Mouse (Mus musculus) kidney, postnatal 0 days (tissue): ENCODE measurements around the gene Lax1. TPM values are rescaled to one million over a fixed set of nuclear protein-coding genes. Genes with fewer than 3 reads are reported as not detected.
A peak's percentile ranks its signal among the peaks of the same experiment; 100 is the strongest.

Experiments used
- ATAC-seq: fragments of 200-750 bp; cut with Nextera tagmentation; replicated peaks from 2 replicates; pipeline ENCODE4 v1.8.0; 2017; ENCODE audit warnings: low read depth, moderate number of reproducible peaks, moderate TSS enrichment, moderate library complexity; ENCODE audit not compliant: low FRiP score
- DNase-seq: peaks from one replicate; pipeline ENCODE4 v3.0.0-alpha.2; 2016; ENCODE audit warnings: low spot score
- H3K27ac ChIP-seq: fragments of 300-500 bp; sonication (generic); 2 replicates; pipeline ENCODE4 v1.5.1; 2014; ENCODE audit warnings: mild to moderate bottlenecking
- H3K27me3 ChIP-seq: fragments of 300-500 bp; sonication (generic); 2 replicates; pipeline ENCODE4 v1.6.1; 2014; ENCODE audit warnings: low read length, mixed read lengths; ENCODE audit not compliant: insufficient read depth
- H3K36me3 ChIP-seq: fragments of 300-500 bp; sonication (generic); 2 replicates; pipeline ENCODE4 v1.6.1; 2014; ENCODE audit warnings: low read length, mixed read lengths; ENCODE audit not compliant: insufficient read depth
- H3K4me1 ChIP-seq: fragments of 300-500 bp; sonication (generic); replicated peaks from 2 replicates; pipeline ENCODE4 v1.6.1; 2014; ENCODE audit warnings: antibody characterized with exemption, low read length, mixed read lengths; ENCODE audit not compliant: insufficient read depth
- H3K4me2 ChIP-seq: fragments of 300-500 bp; sonication (generic); 2 replicates; pipeline ENCODE4 v1.6.1; 2014; ENCODE audit warnings: mild to moderate bottlenecking, low read length, moderate library complexity, mixed read lengths
- H3K4me3 ChIP-seq: fragments of 300-500 bp; sonication (generic); replicated peaks from 2 replicates; pipeline ENCODE4 v1.5.1; 2014; ENCODE audit warnings: low read depth, low read length
- H3K9ac ChIP-seq: fragments of 300-500 bp; sonication (generic); 2 replicates; pipeline ENCODE4 v1.6.1; 2014; ENCODE audit warnings: low read depth, low read length
- H3K9me3 ChIP-seq: fragments of 300-500 bp; sonication (generic); replicated peaks from 2 replicates; pipeline ENCODE4 v1.6.1; 2016; ENCODE audit warnings: low read length, inconsistent platforms, mixed read lengths
- CTCF ChIP-seq: IDR thresholded peaks from 2 replicates; pipeline ENCODE4 v1.5.1; 2016; ENCODE audit warnings: antibody characterized with exemption, low read depth, mild to moderate bottlenecking, moderate library complexity
- WGBS: fragments of 180-500 bp; shearing (Covaris S2); extraction: QIAGEN DNeasy Blood & Tissue Kit; methylation state at CpG from one replicate; pipeline ENCODE4 v1.1.7; 2014; 5-methylcytosine and 5-hydroxymethylcytosine counted together
- polyA plus RNA-seq: library from polyadenylated mRNA; unstranded; fragments of >200 nt; fragmentation: Nextera tagmentation; extraction: Ambion mirVana; gene quantifications from 2 replicates; pipeline ENCODE4 v1.2.1, GENCODE M21; 2015

The Lax1 gene
- polyA plus RNA-seq, 1 experiment from 2014 or later: 0.58 TPM

DNA sequence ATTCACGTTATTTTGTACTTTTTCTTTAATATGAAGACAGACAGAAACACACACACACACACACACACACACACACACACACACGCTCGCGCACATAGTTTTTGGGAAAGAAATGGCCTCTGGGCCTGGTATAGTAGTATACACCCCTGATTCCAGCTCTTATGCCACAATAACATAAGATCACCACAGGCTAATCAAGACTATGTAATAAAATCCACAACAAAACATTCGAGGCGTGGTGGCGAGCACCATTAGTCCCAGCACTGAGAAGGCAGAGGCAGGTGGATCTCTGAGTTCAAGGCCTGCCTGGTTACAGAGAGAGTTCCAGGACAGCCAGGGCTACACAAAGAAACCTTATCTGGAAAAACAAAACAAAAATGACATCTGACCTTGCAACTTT lies 27.0 kb downstream of the Lax1 start:
- Histone ChIP-seq H3K27ac (no peak overlapping the region), H3K36me3 (0 out of 2 replicates have a peak, but pooled peaks cover 7% of the 10 kb centered on the region), H3K4me2 (no peak overlapping the region), H3K4me1 (peaks cover 17% of the 10 kb centered on the region; the same call in 1 of the 2 replicates), H3K9ac (no peak overlapping the region), H3K4me3 (no peak overlapping the region), H3K9me3 (no peaks in the 10 kb centered on the region), H3K27me3 (no peaks in the 10 kb centered on the region)
- no peak for ATAC-seq
- no peak for TF ChIP-seq CTCF
- DNase-seq: no peak
- 96% methylated on average over 7 of the region's 7 CpGs for WGBS

DNA sequence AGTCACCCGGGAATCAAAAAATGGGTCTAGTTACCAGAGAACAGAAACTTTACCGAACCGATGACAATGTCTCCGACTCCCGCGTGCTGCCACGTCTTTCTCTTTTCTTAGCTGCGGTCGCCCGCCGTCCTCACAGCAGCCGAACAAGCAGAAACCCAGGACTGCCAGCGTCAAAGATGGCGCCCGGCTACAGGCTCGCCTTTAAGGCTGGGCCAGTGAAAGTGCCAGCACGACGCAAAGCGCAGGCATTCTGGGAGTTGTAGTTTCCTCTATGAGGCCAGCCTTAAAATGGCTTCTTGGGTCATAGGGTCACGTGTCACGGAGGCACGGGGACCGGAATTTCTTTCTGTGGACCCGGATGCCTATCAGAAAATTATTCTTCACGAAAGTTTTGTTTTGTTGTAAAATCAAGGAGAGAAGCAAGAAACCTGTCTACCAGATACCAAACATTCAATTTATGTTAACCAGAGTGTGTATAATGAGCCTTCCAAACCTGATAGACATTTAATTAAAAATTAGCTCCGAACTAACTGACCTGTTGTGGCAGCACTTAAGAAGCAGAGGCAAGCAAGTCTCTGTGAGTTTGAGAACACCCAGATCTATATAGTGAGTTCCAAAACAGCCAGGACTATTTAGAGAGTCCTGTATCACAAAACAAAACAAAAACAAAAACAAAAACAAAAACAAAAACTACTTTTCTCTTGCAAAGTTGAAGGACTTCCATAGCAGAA lies 28.5 kb downstream of the Lax1 start, which contains the start of gene Gm38394:
Gene Gm38394 (minus strand): TSS at position 116 of the 731 bp plus-strand sequence.
- no peak for TF ChIP-seq CTCF
- Histone ChIP-seq H3K4me2 (peak within 1 kb of the TSS; percentile 85), H3K4me3 (peak within 1 kb of the TSS; percentile 80), H3K27me3 (no peaks in the 10 kb centered on the region), H3K27ac (peak within 1 kb of the TSS; percentile 96), H3K36me3 (peaks cover 15% of the 10 kb centered on the region; the same call in 1 of the 2 replicates), H3K9me3 (no peaks in the 10 kb centered on the region), H3K9ac (peak within 1 kb of the TSS; percentile 95), H3K4me1 (peaks cover 32% of the 10 kb centered on the region; the same call in 1 of the 2 replicates)
- WGBS: 1% methylated on average over 25 of the region's 26 CpGs
- DNase-seq (peak; percentile 98), ATAC-seq (peak; percentile 98)

DNA sequence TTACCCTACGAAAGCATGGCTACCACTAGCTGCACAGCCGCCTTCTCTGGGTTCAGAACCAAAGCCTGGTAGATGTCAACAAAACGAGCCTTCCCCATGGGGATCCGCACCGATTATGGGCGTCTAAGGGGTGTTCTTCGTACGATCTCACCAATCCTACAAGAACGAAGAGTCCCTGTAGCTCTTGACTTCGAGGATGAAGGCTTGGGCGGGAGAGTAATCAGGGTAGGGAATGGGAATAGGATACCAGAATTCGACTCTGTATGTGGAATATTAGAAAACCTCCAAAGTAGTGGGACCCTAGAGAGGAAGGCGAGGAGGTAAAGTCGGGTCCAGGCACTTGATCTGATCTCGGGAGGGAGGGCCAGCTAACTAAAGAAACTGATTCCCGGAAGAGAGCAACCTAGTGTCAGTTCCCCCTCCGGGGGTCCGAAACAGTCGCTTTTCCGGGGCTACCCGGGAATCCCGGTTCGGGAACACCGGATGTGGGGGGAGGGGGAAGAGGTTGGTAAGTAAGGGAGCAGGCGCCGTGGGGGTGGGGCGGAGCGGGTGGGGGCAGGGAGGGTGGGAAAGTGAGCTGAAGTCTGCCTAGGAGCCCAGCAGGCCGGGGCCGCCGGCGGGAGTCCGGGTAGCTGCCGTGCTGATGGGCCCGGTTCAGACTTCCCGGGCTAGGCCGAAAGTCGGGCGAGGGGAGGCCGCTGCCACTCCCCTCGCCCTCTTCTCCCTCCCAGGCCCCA lies 29.3 kb downstream of the Lax1 start, which contains the start of gene Zbed6:
Gene Zbed6 (minus strand): TSS at position 420 of the 737 bp plus-strand sequence.
- Histone ChIP-seq H3K9ac (peak within 1 kb of the TSS; percentile 95), H3K9me3 (no peaks in the 10 kb centered on the region), H3K4me3 (peak within 1 kb of the TSS; percentile 80), H3K36me3 (peaks cover 15% of the 10 kb centered on the region; the same call in 1 of the 2 replicates), H3K27ac (peak within 1 kb of the TSS; percentile 96), H3K4me1 (peaks cover 32% of the 10 kb centered on the region; the same call in 1 of the 2 replicates), H3K4me2 (peak within 1 kb of the TSS; percentile 85), H3K27me3 (no peaks in the 10 kb centered on the region)
- peak; percentile 82 for DNase-seq
- 1% methylated on average over 39 of the region's 41 CpGs for WGBS
- TF ChIP-seq CTCF: no peak
- peak; percentile 77 for ATAC-seq

DNA sequence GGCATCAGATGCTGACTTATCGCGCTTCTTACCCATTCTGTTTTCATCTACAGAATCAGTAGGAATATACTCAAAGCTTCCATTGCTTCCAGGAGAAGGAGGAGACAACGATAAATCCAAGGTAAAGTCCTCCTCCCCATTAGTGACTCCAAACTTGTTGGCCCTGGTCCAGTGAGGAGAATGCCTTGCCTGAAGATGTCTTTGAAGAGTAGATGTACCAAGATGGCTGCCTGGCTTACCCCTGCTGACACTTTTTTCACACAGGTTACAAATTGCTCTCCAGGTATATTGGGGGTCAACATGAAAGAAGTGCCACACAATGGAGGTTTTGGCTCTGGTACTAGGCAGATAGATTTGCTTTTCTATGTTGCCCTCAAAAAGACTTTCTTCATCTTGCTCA lies 31.0 kb downstream of the Lax1 start:
- ATAC-seq (no peak), DNase-seq (no peak)
- H3K27ac ChIP-seq: no peak overlapping the region
- H3K9me3 ChIP-seq: no peaks in the 10 kb centered on the region
- H3K9ac ChIP-seq: no peak overlapping the region
- H3K4me1 ChIP-seq: peaks cover 34% of the 10 kb centered on the region; the same call in 1 of the 2 replicates
- no peaks in the 10 kb centered on the region for H3K27me3 ChIP-seq
- WGBS: 89% methylated on average over 3 of the region's 3 CpGs
- no peak for TF ChIP-seq CTCF
- no peak overlapping the region for H3K4me3 ChIP-seq
- peaks cover 15% of the 10 kb centered on the region; the same call in 1 of the 2 replicates for H3K36me3 ChIP-seq
- no peak overlapping the region for H3K4me2 ChIP-seq

DNA sequence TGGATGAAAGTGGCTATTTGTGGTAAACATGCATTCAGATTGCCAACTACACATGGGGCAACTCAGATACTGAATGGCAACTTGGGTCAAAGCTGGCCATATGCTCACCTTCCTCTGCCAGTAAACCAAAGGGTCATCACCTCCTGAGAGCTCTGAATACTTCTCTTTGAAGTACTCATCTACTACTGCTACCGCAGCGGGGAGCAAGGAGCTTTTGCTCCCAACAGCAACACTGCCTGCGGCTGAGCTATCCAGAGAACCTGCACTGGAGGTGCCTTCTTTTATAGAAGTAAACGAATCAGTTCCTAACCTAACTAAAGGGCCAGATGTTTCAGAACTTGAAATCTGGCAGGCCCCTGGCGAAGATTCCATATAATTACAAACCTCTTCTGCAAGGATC lies 33.1 kb downstream of the Lax1 start:
- peaks cover 34% of the 10 kb centered on the region; the same call in 1 of the 2 replicates for H3K4me1 ChIP-seq
- no peak overlapping the region for H3K27ac ChIP-seq
- 31% methylated on average over 5 of the region's 5 CpGs for WGBS
- peaks cover 15% of the 10 kb centered on the region; the same call in 1 of the 2 replicates for H3K36me3 ChIP-seq
- no peak overlapping the region for H3K9ac ChIP-seq
- H3K4me3 ChIP-seq: no peak overlapping the region
- DNase-seq (no peak), ATAC-seq (no peak)
- no peak for TF ChIP-seq CTCF
- H3K4me2 ChIP-seq: peak overlapping the region; percentile 4; the same call in 1 of the 2 replicates
- H3K27me3 ChIP-seq: no peaks in the 10 kb centered on the region
- H3K9me3 ChIP-seq: no peaks in the 10 kb centered on the region

DNA sequence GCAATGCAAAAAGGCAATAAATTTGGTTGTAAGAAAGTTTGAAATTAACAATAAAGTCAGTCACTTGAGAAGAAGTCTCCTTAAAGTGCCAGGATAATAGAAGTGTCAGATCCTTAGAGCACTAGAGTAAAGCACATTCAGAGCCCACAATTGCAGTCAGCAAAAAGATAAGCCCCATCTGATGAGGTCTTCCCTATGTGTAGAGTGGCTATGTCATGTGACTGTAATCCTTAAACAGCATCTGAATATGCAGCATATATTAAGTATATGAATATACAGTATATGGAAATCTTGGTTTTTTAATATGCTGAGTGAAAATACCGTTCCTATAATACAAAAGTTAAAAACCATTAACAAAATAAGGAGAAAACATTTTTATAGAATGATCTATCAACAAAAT lies 36.9 kb downstream of the Lax1 start:
- DNase-seq (no peak), ATAC-seq (no peak)
- no peak for TF ChIP-seq CTCF
- H3K4me1 ChIP-seq: peaks cover 17% of the 10 kb centered on the region; the same call in 1 of the 2 replicates
- 86% methylated on average over 1 of the region's 1 CpGs for WGBS
- no peak overlapping the region for H3K27ac ChIP-seq
- no peaks in the 10 kb centered on the region for H3K27me3 ChIP-seq
- H3K4me3 ChIP-seq: no peak overlapping the region
- no peaks in the 10 kb centered on the region for H3K9me3 ChIP-seq
- H3K9ac ChIP-seq: no peak overlapping the region
- no peak overlapping the region for H3K4me2 ChIP-seq
- peaks cover 9% of the 10 kb centered on the region; the same call in 1 of the 2 replicates for H3K36me3 ChIP-seq
